Mouse (Mus musculus) kidney, postnatal 4 days (tissue): ENCODE results near the gene Gm47955.
"Not testable (repeated sequence)": the region's sequence is repeated elsewhere in the genome, so short reads cannot be mapped to it uniquely, and the experiment has no call there.

Experiments
- DNase-seq, 2 experiments: peaks; one replicate each; pipeline ENCODE4 v3.0.0; 2021; ENCODE audit warnings: mixed read lengths in 2 of 2

The Gm47955 gene

GRCm38 (mm10) chr1:82993947-82994346 is 33.9 kb downstream of the Gm47955 start:
- DNase-seq, result no peak

- DNase-seq, result not testable (repeated sequence)
Measured at GRCm38 (mm10) chr1:83000306-83000705, 40.2 kb downstream of the Gm47955 start, which contains the start of gene Gm47959. TSS of gene Gm47959 (plus strand) at chr1:83000548.

GRCm38 (mm10) chr1:83006218-83007179 is 46.4 kb downstream of the Gm47955 start:
- DNase-seq, result no peak

GRCm38 (mm10) chr1:83007471-83007870 is 47.4 kb downstream of the Gm47955 start:
- DNase-seq, result no peak
